Mouse (Mus musculus): ENCODE measurements around the gene Hoxa3. TPM values are rescaled to one million over a fixed set of nuclear protein-coding genes. Genes with fewer than 3 reads are reported as not detected.

Hoxa3 gene
- polyA plus RNA-seq, 1 experiment from 2014 or later, result 7.0 TPM

GRCm38 (mm10) chr6:52217895-52218642 lies 4.9 kb upstream of the Hoxa3 start:
- H3K9me3 ChIP-seq (replicated peaks), result no peaks in the 10 kb centered on the region
- peaks cover 83% of the 10 kb centered on the region for H3K4me1 ChIP-seq
- H3K4me3 ChIP-seq, result peak overlapping the region; percentile 90
- H3K27me3 ChIP-seq (ENCODE audit: low read depth, poor library complexity, severe bottlenecking), result peaks cover 44% of the 10 kb centered on the region
- peak; percentile 76 for DNase-seq (ENCODE audit: low spot score)
- 2% methylated on average over 23 of the region's 23 CpGs for WGBS
- H3K27ac ChIP-seq, result peak overlapping the region; percentile 99
- peaks cover 8% of the 10 kb centered on the region; the same call in 1 of the 2 replicates for H3K36me3 ChIP-seq

GRCm38 (mm10) chr6:52217459-52217768 lies 4.3 kb upstream of the Hoxa3 start:
- 0 out of 2 replicates have a peak, but pooled peaks cover 4% of the 10 kb centered on the region for H3K36me3 ChIP-seq
- DNase-seq (ENCODE audit: low spot score), result peak; percentile 96
- H3K27ac ChIP-seq, result peak overlapping the region; percentile 99
- H3K27me3 ChIP-seq (ENCODE audit: low read depth, poor library complexity, severe bottlenecking), result peaks cover 43% of the 10 kb centered on the region
- peaks cover 85% of the 10 kb centered on the region for H3K4me1 ChIP-seq
- 1% methylated on average over 25 of the region's 25 CpGs for WGBS
- peak overlapping the region; percentile 90 for H3K4me3 ChIP-seq
- no peaks in the 10 kb centered on the region for H3K9me3 ChIP-seq (replicated peaks)

GRCm38 (mm10) chr6:52216691-52217458 lies 3.7 kb upstream of the Hoxa3 start:
- Histone ChIP-seq H3K9me3 (replicated peaks) (no peaks in the 10 kb centered on the region), H3K36me3 (0 out of 2 replicates have a peak, but pooled peaks cover 4% of the 10 kb centered on the region), H3K4me3 (peak overlapping the region; percentile 90), H3K27ac (peak overlapping the region; percentile 99), H3K4me1 (peaks cover 84% of the 10 kb centered on the region), H3K27me3 (ENCODE audit: low read depth, poor library complexity, severe bottlenecking) (peaks cover 41% of the 10 kb centered on the region)
- under 1% methylated on average over 60 of the region's 60 CpGs for WGBS
- peak; percentile 81 for DNase-seq (ENCODE audit: low spot score)

- peaks cover 46% of the 10 kb centered on the region for H3K27me3 ChIP-seq (ENCODE audit: low read depth, poor library complexity, severe bottlenecking)
These were observed 2.8 kb upstream of the Hoxa3 start for GRCm38 (mm10) chr6:52215771-52216535.

GRCm38 (mm10) chr6:52215070-52215469 lies 1.9 kb upstream of the Hoxa3 start:
- peak; percentile 53 for DNase-seq (ENCODE audit: low spot score)
- WGBS, result 23% methylated on average over 3 of the region's 3 CpGs
- Histone ChIP-seq H3K4me3 (peak overlapping the region; percentile 90), H3K36me3 (0 out of 2 replicates have a peak, but pooled peaks cover 4% of the 10 kb centered on the region), H3K4me1 (peaks cover 85% of the 10 kb centered on the region), H3K9me3 (replicated peaks) (no peaks in the 10 kb centered on the region), H3K27me3 (ENCODE audit: low read depth, poor library complexity, severe bottlenecking) (peaks cover 48% of the 10 kb centered on the region), H3K27ac (peak overlapping the region; percentile 99)

More at GRCm38 (mm10) chr6:52215771-52216535, 2.8 kb upstream of the Hoxa3 start:
- WGBS, result under 1% methylated on average over 30 of the region's 30 CpGs
- H3K36me3 ChIP-seq, result 0 out of 2 replicates have a peak, but pooled peaks cover 4% of the 10 kb centered on the region
- H3K4me1 ChIP-seq, result peaks cover 83% of the 10 kb centered on the region
- peak; percentile 73 for DNase-seq (ENCODE audit: low spot score)
- H3K4me3 ChIP-seq, result peak overlapping the region; percentile 90
- H3K9me3 ChIP-seq (replicated peaks), result no peaks in the 10 kb centered on the region
- peak overlapping the region; percentile 99 for H3K27ac ChIP-seq

- Histone ChIP-seq H3K36me3 (0 out of 2 replicates have a peak, but pooled peaks cover 4% of the 10 kb centered on the region), H3K9me3 (replicated peaks) (no peaks in the 10 kb centered on the region), H3K4me1 (peaks cover 85% of the 10 kb centered on the region), H3K4me3 (peak overlapping the region; percentile 90), H3K27me3 (ENCODE audit: low read depth, poor library complexity, severe bottlenecking) (peaks cover 48% of the 10 kb centered on the region), H3K27ac (peak overlapping the region; percentile 99)
- WGBS, result 21% methylated on average over 5 of the region's 5 CpGs
- DNase-seq (ENCODE audit: low spot score), result peak; percentile 42
These were observed 1.1 kb upstream of the Hoxa3 start for GRCm38 (mm10) chr6:52214271-52214670.

- H3K27me3 ChIP-seq (ENCODE audit: low read depth, poor library complexity, severe bottlenecking), result peaks cover 45% of the 10 kb centered on the region
- peaks cover 85% of the 10 kb centered on the region for H3K4me1 ChIP-seq
- H3K9me3 ChIP-seq (replicated peaks), result no peaks in the 10 kb centered on the region
- H3K36me3 ChIP-seq, result 0 out of 2 replicates have a peak, but pooled peaks cover 7% of the 10 kb centered on the region
- peak overlapping the region; percentile 90 for H3K4me3 ChIP-seq
- WGBS, result 1% methylated on average over 22 of the region's 22 CpGs
- H3K27ac ChIP-seq, result peak overlapping the region; percentile 99
- DNase-seq (ENCODE audit: low spot score), result peak; percentile 60
These were observed 499 bp downstream of the Hoxa3 start for GRCm38 (mm10) chr6:52212556-52213118.

- DNase-seq (ENCODE audit: low spot score), result peak; percentile 77
- Histone ChIP-seq H3K27ac (peak overlapping the region; percentile 99), H3K27me3 (ENCODE audit: low read depth, poor library complexity, severe bottlenecking) (peaks cover 50% of the 10 kb centered on the region), H3K9me3 (replicated peaks) (no peaks in the 10 kb centered on the region), H3K4me3 (peak overlapping the region; percentile 90), H3K4me1 (peaks cover 87% of the 10 kb centered on the region), H3K36me3 (peaks cover 11% of the 10 kb centered on the region; the same call in 1 of the 2 replicates)
- WGBS, result 1% methylated on average over 13 of the region's 13 CpGs
These were observed 1.2 kb downstream of the Hoxa3 start for GRCm38 (mm10) chr6:52211961-52212360.

GRCm38 (mm10) chr6:52211170-52211935 lies 1.8 kb downstream of the Hoxa3 start:
- Histone ChIP-seq H3K27me3 (ENCODE audit: low read depth, poor library complexity, severe bottlenecking) (peaks cover 51% of the 10 kb centered on the region), H3K9me3 (replicated peaks) (no peaks in the 10 kb centered on the region), H3K4me3 (peak overlapping the region; percentile 90), H3K27ac (peak overlapping the region; percentile 99), H3K36me3 (peaks cover 15% of the 10 kb centered on the region; the same call in 1 of the 2 replicates), H3K4me1 (peaks cover 89% of the 10 kb centered on the region)
- WGBS, result under 1% methylated on average over 37 of the region's 37 CpGs
- DNase-seq (ENCODE audit: low spot score), result peak; percentile 89

GRCm38 (mm10) chr6:52209685-52210046 lies 3.5 kb downstream of the Hoxa3 start:
- peaks cover 89% of the 10 kb centered on the region for H3K4me1 ChIP-seq
- H3K36me3 ChIP-seq, result peaks cover 28% of the 10 kb centered on the region
- DNase-seq (ENCODE audit: low spot score), result peak; percentile 55
- H3K27me3 ChIP-seq (ENCODE audit: low read depth, poor library complexity, severe bottlenecking), result peaks cover 44% of the 10 kb centered on the region
- WGBS, result 3% methylated on average over 12 of the region's 12 CpGs
- peak overlapping the region; percentile 90 for H3K4me3 ChIP-seq
- H3K27ac ChIP-seq, result peak overlapping the region; percentile 99
- H3K9me3 ChIP-seq (replicated peaks), result no peaks in the 10 kb centered on the region

GRCm38 (mm10) chr6:52208868-52209684 lies 4.1 kb downstream of the Hoxa3 start:
- Histone ChIP-seq H3K36me3 (peaks cover 32% of the 10 kb centered on the region), H3K27me3 (ENCODE audit: low read depth, poor library complexity, severe bottlenecking) (peaks cover 39% of the 10 kb centered on the region), H3K27ac (peak overlapping the region; percentile 99), H3K4me1 (peaks cover 89% of the 10 kb centered on the region), H3K4me3 (peak overlapping the region; percentile 90), H3K9me3 (replicated peaks) (no peaks in the 10 kb centered on the region)
- WGBS, result 2% methylated on average over 18 of the region's 18 CpGs
- DNase-seq (ENCODE audit: low spot score), result no peak

Data from limb, embryonic 10.5 days (tissue).